Mouse (Mus musculus) ES-E14 (cell line): ENCODE data around the gene Trappc3. TPM values are rescaled to one million over a fixed set of nuclear protein-coding genes. Genes with fewer than 3 reads are reported as not detected.

Experiments
- DNase-seq: peaks from one replicate; pipeline ENCODE4 v3.0.0-alpha.2; 2013; ENCODE audit warnings: low read depth, low spot score
- H3K27ac ChIP-seq: 2 replicates; pipeline ENCODE4 v1.5.1; 2012; ENCODE audit warnings: low read depth, mild to moderate bottlenecking, low read length, moderate library complexity, mixed read lengths; ENCODE audit not compliant: poor library complexity, insufficient read depth, severe bottlenecking
- H3K36me3 ChIP-seq: 2 replicates; pipeline ENCODE4 v1.6.1; 2012; ENCODE audit warnings: mild to moderate bottlenecking, low read length, moderate library complexity, mixed read lengths; ENCODE audit not compliant: control insufficient read depth, poor library complexity, insufficient read depth, severe bottlenecking
- H3K4me1 ChIP-seq, 2 experiments: fragments of 150-350 bp in 1 of 2; sonication (generic) in 1 of 2; 2 replicates each; pipeline ENCODE4 v1.6.1; 2012; ENCODE audit warnings: low read length in 2 of 2, mild to moderate bottlenecking in 1 of 2, mixed read lengths in 1 of 2; ENCODE audit not compliant: control insufficient read depth in 2 of 2, insufficient read depth in 2 of 2, poor library complexity in 1 of 2
- H3K4me3 ChIP-seq, 2 experiments: fragments of 150-350 bp in 1 of 2; sonication (generic) in 1 of 2; 2 replicates each; pipeline ENCODE4 v1.5.1; 2012; ENCODE audit warnings: low read length in 2 of 2, low read depth in 1 of 2, mild to moderate bottlenecking in 1 of 2, mixed read lengths in 1 of 2; ENCODE audit not compliant: insufficient read depth in 1 of 2, poor library complexity in 1 of 2, severe bottlenecking in 1 of 2
- H3K9ac ChIP-seq: 2 replicates; pipeline ENCODE4 v1.6.1; 2012; ENCODE audit warnings: low read depth, mild to moderate bottlenecking, low read length, mixed read lengths; ENCODE audit not compliant: poor library complexity, insufficient read depth, severe bottlenecking
- H3K9me3 ChIP-seq: fragments of 150-350 bp; sonication (generic); 2 replicates; pipeline ENCODE4 v1.6.1; 2012; ENCODE audit warnings: low read depth, mild to moderate bottlenecking, low read length; ENCODE audit not compliant: control insufficient read depth, insufficient read depth
- CHD2 ChIP-seq: IDR thresholded peaks from 2 replicates; pipeline ENCODE4 v1.6.1; 2014; ENCODE audit warnings: mild to moderate bottlenecking, low read depth, low read length, inconsistent platforms
- HCFC1 ChIP-seq: IDR thresholded peaks from 2 replicates; pipeline ENCODE4 v1.6.1; 2012; ENCODE audit warnings: low read length, inconsistent platforms, borderline replicate concordance; ENCODE audit not compliant: insufficient read depth
- MAFK ChIP-seq: IDR thresholded peaks from 2 replicates; pipeline ENCODE4 v1.6.1; 2014; ENCODE audit warnings: mild to moderate bottlenecking, low read depth, low read length, inconsistent platforms; ENCODE audit not compliant: insufficient read depth
- ZC3H11A ChIP-seq: IDR thresholded peaks from 2 replicates; pipeline ENCODE4 v1.6.1; 2012; ENCODE audit warnings: low read depth, mild to moderate bottlenecking, inconsistent platforms, low read length, borderline replicate concordance
- ZNF384 ChIP-seq: IDR thresholded peaks from 2 replicates; pipeline ENCODE4 v1.6.1; 2012; ENCODE audit warnings: low read depth, low read length, inconsistent platforms
- in situ Hi-C, 2 experiments: fragments of 600-800 bp; cut with MboI; formaldehyde crosslinking; loops; one replicate each; pipeline ENCODE4 v1.15.1; 2025; ENCODE audit warnings: low sequenced_read_pairs in 2 of 2, inconsistent platforms in 1 of 2; ENCODE audit not compliant: unreplicated experiment in 2 of 2
- total RNA-seq: library from RNA; depleted of rRNA; stranded (reverse); fragments of 300-350 nt; gene quantifications from 2 replicates; pipeline ENCODE4 v1.2.3, GENCODE M21; 2012; rRNA removed

Trappc3 gene
- total RNA-seq, 1 experiment: 54.8 TPM

DNA sequence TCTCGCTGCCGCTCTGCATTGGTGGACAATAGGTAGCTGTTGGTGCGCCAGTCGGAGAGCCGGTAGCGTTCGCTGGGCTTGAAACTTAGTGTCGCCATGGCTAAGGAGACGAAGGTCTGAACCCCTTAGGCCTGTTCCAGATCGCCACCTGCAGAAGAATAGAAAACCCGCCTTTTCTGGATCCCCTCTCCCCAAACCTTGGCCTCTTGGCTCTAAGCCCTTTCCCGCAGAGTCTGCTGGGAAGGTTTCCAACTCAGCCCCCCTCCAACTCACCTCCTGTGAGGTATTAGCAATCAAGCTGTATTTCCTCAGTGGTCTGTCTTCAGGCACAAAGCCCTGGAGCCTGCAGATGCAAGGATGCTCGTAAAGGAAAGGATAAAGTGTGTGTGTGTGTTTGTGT lies 62.7 kb downstream of the Trappc3 start:
- DNase-seq: no peak
- Histone ChIP-seq H3K27ac (no peak overlapping the region), H3K9ac (peak overlapping the region; percentile 9; the same call in 1 of the 2 replicates), H3K36me3 (peaks cover 2% of the 10 kb centered on the region; the same call in 1 of the 2 replicates), H3K4me3 (peak overlapping the region; percentile 6 to 23; a peak in 2 of 4 replicates), H3K4me1 (peaks cover 0 to 14% of the 10 kb centered on the region in 2 experiments; a peak in 2 of 4 replicates), H3K9me3 (no peaks in the 10 kb centered on the region)
- TF ChIP-seq ZC3H11A (no peak), HCFC1 (no peak), CHD2 (no peak), MAFK (no peak), ZNF384 (no peak)
- in situ Hi-C loops: loop anchor here in 1 of 2 experiments (25.0 kb wide), 1 partner anchor 212 kb away; the partner anchor contains the start of gene Ago4

DNA sequence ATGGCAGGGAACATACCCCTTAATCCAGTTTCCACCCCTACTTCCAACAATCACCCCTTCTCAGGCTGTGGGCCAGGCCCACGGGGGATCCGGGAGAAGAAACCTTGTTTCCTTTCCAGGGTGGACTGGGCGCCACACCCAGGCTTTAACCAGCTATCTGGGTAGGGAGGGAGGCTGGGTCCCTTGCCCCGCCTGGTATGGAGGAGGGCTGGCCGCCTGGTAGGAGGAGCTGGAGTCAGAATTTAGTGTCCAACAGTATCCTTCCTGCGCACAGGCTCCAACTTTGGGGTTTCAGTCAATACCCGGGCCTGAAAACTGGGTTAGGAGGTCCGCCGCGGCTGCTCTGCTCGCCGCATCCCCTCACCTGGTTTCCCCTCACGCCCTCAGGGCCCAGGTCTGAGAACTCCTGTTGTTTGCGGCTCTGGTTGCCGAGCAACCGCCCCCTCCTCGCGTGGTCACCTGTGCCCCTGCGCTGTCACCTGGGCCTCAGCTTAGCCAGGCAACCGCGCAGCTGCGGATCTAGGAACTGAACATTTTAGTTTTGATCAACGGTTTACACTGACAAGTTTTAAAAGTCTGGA lies 63.2 kb downstream of the Trappc3 start, which contains the start of gene Tekt2:
Gene Tekt2, minus strand, starts transcription at position 408 of the 581 bp plus-strand sequence.
- Histone ChIP-seq H3K4me3 (peak within 1 kb of the TSS; percentile 6 to 23; a peak in 2 of 4 replicates), H3K36me3 (no peaks in the 10 kb centered on the region), H3K4me1 (peaks cover 0 to 14% of the 10 kb centered on the region in 2 experiments; a peak in 2 of 4 replicates), H3K9me3 (no peaks in the 10 kb centered on the region), H3K9ac (peak within 1 kb of the TSS; percentile 9; the same call in 1 of the 2 replicates), H3K27ac (no peak within 1 kb of the TSS)
- DNase-seq: no peak
- no peak for TF ChIP-seq CHD2
- no peak for TF ChIP-seq ZNF384
- TF ChIP-seq MAFK: no peak
- no peak for TF ChIP-seq ZC3H11A
- TF ChIP-seq HCFC1: no peak
- in situ Hi-C loops: loop anchor here in 1 of 2 experiments (25.0 kb wide), 1 partner anchor 212 kb away; the partner anchor contains the start of gene Ago4

Other genes starting within 250 kb of the Trappc3 start
- 0.11 and 0.18 TPM in 2 replicates for gene Csf3r, start 237.8 kb upstream of the Trappc3 start, total RNA-seq
- gene Mrps15, start 215.4 kb upstream of the Trappc3 start, total RNA-seq: 57.6 and 61.1 TPM in 2 replicates
- gene Oscp1, start 203.8 kb upstream of the Trappc3 start, total RNA-seq: 5.9 and 7.2 TPM in 2 replicates
- gene Lsm10, start 165.7 kb upstream of the Trappc3 start, total RNA-seq: 15.0 and 21.8 TPM in 2 replicates
- 20.1 and 20.2 TPM in 2 replicates for gene Stk40, start 158.4 kb upstream of the Trappc3 start, total RNA-seq
- 44.2 and 48.7 TPM in 2 replicates for gene Eva1b, start 114.6 kb upstream of the Trappc3 start, total RNA-seq
- 2.4 and 3.0 TPM in 2 replicates for gene Sh3d21, start 98.8 kb upstream of the Trappc3 start, total RNA-seq
- 202 and 211 TPM in 2 replicates for gene Thrap3, start 59.6 kb upstream of the Trappc3 start, total RNA-seq
- gene Map7d1, start 6.0 kb upstream of the Trappc3 start, total RNA-seq: 20.9 and 27.1 TPM in 2 replicates
- 3.7 and 3.8 TPM in 2 replicates for gene Col8a2, start 24.5 kb downstream of the Trappc3 start, total RNA-seq
- gene Adprhl2, start 59.4 kb downstream of the Trappc3 start, total RNA-seq: 50.5 and 56.9 TPM in 2 replicates
- 1.7 and 2.9 TPM in 2 replicates for gene Tekt2, start 63.4 kb downstream of the Trappc3 start, total RNA-seq
- 17.6 and 17.8 TPM in 2 replicates for gene Ago3, start 167.2 kb downstream of the Trappc3 start, total RNA-seq
- gene Ago1, start 206.3 kb downstream of the Trappc3 start, total RNA-seq: 15.8 and 22.6 TPM in 2 replicates